Mouse (Mus musculus) kidney, adult 2 months (tissue): Measurements from ENCODE around the gene Plxdc2.

Experiments
- CTCF ChIP-seq: fragments of 200-500 bp; conservative IDR thresholded peaks from 2 replicates; pipeline ENCODE4 v1.5.1; 2011; ENCODE audit warnings: low read depth, mild to moderate bottlenecking, control low read depth, low read length, moderate library complexity, mixed read lengths; ENCODE audit not compliant: insufficient read depth, insufficient read length
- POLR2A ChIP-seq: fragments of 200-500 bp; IDR thresholded peaks from one replicate; pipeline ENCODE4 v1.6.1; 2011; ENCODE audit warnings: low read depth, low read length, control low read depth

- TF ChIP-seq CTCF (no peak), POLR2A (no peak)
Observed at GRCm38 (mm10) chr2:16355611-16356105, 446 bp upstream of the Plxdc2 start.
